Mouse (Mus musculus) cortical plate, adult 2 months (tissue): ENCODE data around the gene BC035947.

Experiments used
- CTCF ChIP-seq: fragments of 200-500 bp; IDR thresholded peaks from 2 replicates; pipeline ENCODE4 v1.5.1; 2011; ENCODE audit warnings: mild to moderate bottlenecking, control low read depth, low read length; ENCODE audit not compliant: insufficient read depth; ENCODE audit errors: extremely low read depth
- POLR2A ChIP-seq: fragments of 200-500 bp; IDR thresholded peaks from 2 replicates; pipeline ENCODE4 v1.6.1; 2011; ENCODE audit warnings: mild to moderate bottlenecking, low read length, control low read depth; ENCODE audit not compliant: insufficient read depth; ENCODE audit errors: extremely low read depth

DNA sequence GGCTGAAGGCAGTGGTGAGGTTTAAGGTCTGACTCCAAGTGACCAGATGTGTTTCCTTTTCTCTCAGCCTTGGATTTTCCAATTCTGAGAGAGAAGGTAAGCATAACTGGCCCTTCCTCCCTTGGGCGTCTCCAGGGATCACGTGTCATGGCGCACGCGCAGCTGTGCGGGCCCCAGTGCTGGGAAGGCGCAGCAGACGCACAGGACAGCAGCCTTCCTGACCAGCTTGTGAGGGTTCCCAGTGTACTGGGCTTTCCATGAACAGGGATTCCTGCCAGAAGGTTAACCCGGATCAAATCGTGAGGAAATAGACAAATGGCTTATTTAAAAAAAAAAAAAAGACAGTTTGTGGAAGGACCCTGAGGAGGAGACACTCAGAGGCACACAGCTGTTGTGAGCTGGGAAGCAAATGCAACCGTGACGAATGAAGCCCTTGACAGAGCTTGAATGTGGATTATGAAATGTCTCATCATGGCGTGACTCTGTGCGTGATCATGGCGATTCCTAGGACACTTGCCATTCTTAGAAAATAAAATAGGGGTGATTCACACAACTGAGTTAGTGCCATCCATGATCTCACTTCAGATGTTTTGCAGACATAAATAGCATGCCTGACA, 20.3 kb upstream of the BC035947 start:
- no peak for TF ChIP-seq POLR2A
- TF ChIP-seq CTCF, result no peak
